Mouse (Mus musculus): ENCODE results near the gene Ccdc70. TPM values are rescaled to one million over a fixed set of nuclear protein-coding genes. Genes with fewer than 3 reads are reported as not detected.
"Not testable (repeated sequence)": the region's sequence is repeated elsewhere in the genome, so short reads cannot be mapped to it uniquely, and the experiment has no call there.

The Ccdc70 gene
- polyA plus RNA-seq (2015; fragmentation: Nextera tagmentation; extraction: Ambion mirVana), result not detected in 2 replicates

GRCm38 (mm10) chr8:21969475-21969874 lies at the start of gene Ccdc70:
TSS of gene Ccdc70 (plus strand) at chr8:21969775.
- WGBS, result 96% methylated on average over 3 of the region's 3 CpGs

GRCm38 (mm10) chr8:21930754-21931153 lies 38.8 kb upstream of the Ccdc70 start:
- H3K27me3 ChIP-seq; H3K9me3 ChIP-seq; H3K36me3 ChIP-seq; H3K9ac ChIP-seq; H3K4me1 ChIP-seq (replicated peaks); H3K4me3 ChIP-seq; H3K27ac ChIP-seq (replicated peaks); H3K4me2 ChIP-seq; ATAC-seq (ENCODE audit: low read depth): not testable (repeated sequence)
- WGBS, result 77% methylated on average over 3 of the region's 3 CpGs

More at GRCm38 (mm10) chr8:21969475-21969874, at the start of gene Ccdc70:
- Histone ChIP-seq H3K27me3 (no peaks in the 10 kb centered on the region), H3K4me1 (replicated peaks) (no peaks in the 10 kb centered on the region), H3K36me3 (no peaks in the 10 kb centered on the region), H3K4me3 (no peak within 1 kb of the TSS), H3K27ac (replicated peaks) (no peak within 1 kb of the TSS), H3K9ac (no peak within 1 kb of the TSS), H3K4me2 (no peak within 1 kb of the TSS), H3K9me3 (no peaks in the 10 kb centered on the region)
- ATAC-seq (ENCODE audit: low read depth), result no peak

DNA sequence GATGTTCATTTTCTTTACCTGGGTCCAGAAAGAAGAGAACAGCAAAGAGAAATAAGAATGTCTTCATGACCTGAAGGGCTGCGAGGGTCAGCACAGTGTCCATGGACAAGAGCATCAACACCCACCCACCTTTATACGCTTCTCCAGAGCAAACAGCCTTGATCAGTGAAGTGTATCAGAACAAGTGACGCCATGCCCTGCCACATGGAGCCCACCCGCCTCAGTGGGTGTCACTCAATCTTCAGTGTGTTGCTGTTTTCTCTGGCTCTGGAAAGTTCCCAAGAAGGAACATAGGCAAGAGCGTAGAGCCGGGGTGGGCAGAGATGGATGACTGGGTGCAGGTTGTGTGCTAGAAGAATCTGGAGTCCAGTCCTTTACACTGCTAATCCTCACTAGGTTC lies 37.0 kb upstream of the Ccdc70 start, which contains the start of gene Defb15:
Gene Defb15, minus strand, starts transcription at position 101 of the 400 bp plus-strand sequence.
- Histone ChIP-seq H3K27ac (replicated peaks) (no peak within 1 kb of the TSS), H3K36me3 (no peaks in the 10 kb centered on the region), H3K4me3 (no peak within 1 kb of the TSS), H3K9me3 (no peaks in the 10 kb centered on the region), H3K4me1 (replicated peaks) (no peaks in the 10 kb centered on the region), H3K4me2 (no peak within 1 kb of the TSS), H3K27me3 (no peaks in the 10 kb centered on the region), H3K9ac (no peak within 1 kb of the TSS)
- WGBS, result 96% methylated on average over 6 of the region's 6 CpGs
- no peak for ATAC-seq (ENCODE audit: low read depth)

GRCm38 (mm10) chr8:21938052-21938451 lies 31.5 kb upstream of the Ccdc70 start, which contains the start of gene Defb35:
TSS of gene Defb35 (plus strand) at chr8:21938352.
- H3K27me3 ChIP-seq, result not testable (repeated sequence)

GRCm38 (mm10) chr8:21946462-21946861 lies 23.1 kb upstream of the Ccdc70 start, which contains the start of gene Defb13:
TSS of gene Defb13 (plus strand) at chr8:21946762.
- no peak within 1 kb of the TSS for H3K9ac ChIP-seq
- no peaks in the 10 kb centered on the region for H3K9me3 ChIP-seq
- H3K27me3 ChIP-seq, result no peaks in the 10 kb centered on the region
- no peak within 1 kb of the TSS for H3K27ac ChIP-seq (replicated peaks)
- H3K36me3 ChIP-seq, result no peaks in the 10 kb centered on the region
- WGBS, result 75% methylated on average over 6 of the region's 6 CpGs
- H3K4me1 ChIP-seq (replicated peaks), result no peaks in the 10 kb centered on the region
- no peak within 1 kb of the TSS for H3K4me3 ChIP-seq
- ATAC-seq (ENCODE audit: low read depth), result no peak
- no peak within 1 kb of the TSS for H3K4me2 ChIP-seq

More at GRCm38 (mm10) chr8:21938052-21938451, 31.5 kb upstream of the Ccdc70 start, which contains the start of gene Defb35:
- not testable (repeated sequence) for H3K4me3 ChIP-seq; H3K4me1 ChIP-seq (replicated peaks); H3K27ac ChIP-seq (replicated peaks); H3K9ac ChIP-seq; H3K4me2 ChIP-seq; ATAC-seq (ENCODE audit: low read depth); H3K36me3 ChIP-seq; H3K9me3 ChIP-seq
- WGBS, result 88% methylated on average over 4 of the region's 4 CpGs

DNA sequence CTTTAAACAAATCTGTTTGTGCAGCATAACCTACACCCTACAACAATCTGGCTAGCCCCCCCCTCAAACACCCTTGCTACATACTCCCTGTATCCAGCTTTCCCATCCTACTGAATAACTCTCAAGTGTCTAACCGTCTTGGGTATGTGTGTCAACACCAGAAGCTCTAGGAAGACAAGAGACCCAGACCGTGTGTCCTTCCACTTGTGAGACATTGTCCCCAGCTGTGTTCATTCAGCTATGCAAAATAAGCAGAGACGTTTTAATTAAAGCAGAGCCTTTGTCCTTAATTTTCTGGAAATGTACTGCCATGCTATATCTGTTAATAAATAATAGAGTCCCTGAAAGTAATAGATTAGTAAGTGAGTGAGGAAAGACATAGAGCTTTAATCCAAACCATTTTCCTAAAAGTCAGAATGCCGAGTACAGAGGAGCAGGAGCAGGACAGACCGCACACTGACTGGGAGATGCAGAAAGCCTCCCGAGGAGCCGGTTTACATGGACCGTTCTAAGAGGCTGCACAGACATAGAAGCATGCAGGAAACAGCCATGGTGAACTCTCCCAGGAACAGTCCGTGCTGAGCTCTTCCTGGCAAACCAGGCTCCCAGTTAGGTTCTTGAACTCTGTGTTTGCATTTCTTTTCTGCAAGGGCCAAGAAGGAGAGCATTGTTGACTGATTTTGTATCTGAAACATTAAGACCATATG lies 22.1 kb upstream of the Ccdc70 start:
- Histone ChIP-seq H3K9ac (no peak overlapping the region), H3K9me3 (no peaks in the 10 kb centered on the region), H3K4me3 (no peak overlapping the region), H3K4me1 (replicated peaks) (no peaks in the 10 kb centered on the region), H3K4me2 (no peak overlapping the region), H3K27me3 (no peaks in the 10 kb centered on the region), H3K36me3 (no peaks in the 10 kb centered on the region), H3K27ac (replicated peaks) (no peak overlapping the region)
- no peak for ATAC-seq (ENCODE audit: low read depth)
- 62% methylated on average over 9 of the region's 9 CpGs for WGBS

DNA sequence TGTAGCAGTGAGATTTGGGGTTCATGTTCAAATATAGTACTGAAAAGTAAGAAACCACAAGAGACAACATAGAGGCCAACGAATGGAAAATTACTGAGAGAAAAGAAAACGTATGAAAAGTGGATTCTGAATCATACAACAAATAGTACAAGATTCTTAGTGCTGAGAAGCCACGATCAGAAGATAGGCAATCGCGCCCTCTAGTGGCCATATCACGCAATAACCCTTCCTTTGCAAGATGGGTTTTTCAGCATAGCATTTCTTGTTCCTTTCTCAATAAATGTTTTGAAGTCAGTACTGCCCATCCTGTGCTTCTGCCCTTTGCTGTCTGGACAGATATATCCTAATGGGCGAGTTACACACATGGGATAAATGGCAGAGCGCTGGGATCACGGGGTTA lies 14.3 kb upstream of the Ccdc70 start:
- H3K9ac ChIP-seq, result no peak overlapping the region
- no peak overlapping the region for H3K4me3 ChIP-seq
- no peaks in the 10 kb centered on the region for H3K4me1 ChIP-seq (replicated peaks)
- no peak overlapping the region for H3K4me2 ChIP-seq
- ATAC-seq (ENCODE audit: low read depth), result no peak
- H3K27ac ChIP-seq (replicated peaks), result no peak overlapping the region
- H3K27me3 ChIP-seq, result no peaks in the 10 kb centered on the region
- WGBS, result 8% methylated on average over 9 of the region's 9 CpGs
- no peaks in the 10 kb centered on the region for H3K36me3 ChIP-seq
- H3K9me3 ChIP-seq, result no peaks in the 10 kb centered on the region

DNA sequence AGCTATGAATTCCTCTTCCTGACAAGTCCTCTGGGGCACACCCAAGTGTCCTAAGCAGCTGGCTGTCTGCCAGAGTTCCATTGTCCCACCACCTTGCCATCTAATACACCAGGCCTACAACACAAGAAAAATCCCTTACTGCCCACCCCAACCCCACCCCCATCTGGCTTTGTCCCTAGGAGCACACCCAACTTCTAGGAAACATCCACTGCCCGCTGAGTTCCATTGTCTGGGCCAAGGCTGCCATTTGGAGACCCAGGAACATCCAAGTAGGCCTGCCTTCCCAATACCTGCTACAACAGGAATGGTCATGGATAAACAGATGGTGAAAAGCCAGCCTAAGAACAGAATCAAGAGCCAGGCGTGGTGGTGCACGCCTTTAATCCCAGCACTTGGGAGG lies 13.2 kb upstream of the Ccdc70 start:
- no peak for ATAC-seq (ENCODE audit: low read depth)
- Histone ChIP-seq H3K4me3 (no peak overlapping the region), H3K27me3 (no peaks in the 10 kb centered on the region), H3K4me2 (no peak overlapping the region), H3K4me1 (replicated peaks) (no peaks in the 10 kb centered on the region), H3K27ac (replicated peaks) (no peak overlapping the region), H3K9me3 (no peaks in the 10 kb centered on the region), H3K9ac (no peak overlapping the region), H3K36me3 (no peaks in the 10 kb centered on the region)
- WGBS, result 84% methylated on average over 3 of the region's 3 CpGs

- Histone ChIP-seq H3K9me3 (no peaks in the 10 kb centered on the region), H3K4me2 (no peak within 1 kb of the TSS), H3K27ac (replicated peaks) (no peak within 1 kb of the TSS), H3K36me3 (no peaks in the 10 kb centered on the region), H3K9ac (no peak within 1 kb of the TSS), H3K27me3 (no peaks in the 10 kb centered on the region), H3K4me1 (replicated peaks) (no peaks in the 10 kb centered on the region), H3K4me3 (no peak within 1 kb of the TSS)
- no peak for ATAC-seq (ENCODE audit: low read depth)
- WGBS, result 89% methylated on average over 2 of the region's 2 CpGs
Observed at GRCm38 (mm10) chr8:21958414-21958813, 11.2 kb upstream of the Ccdc70 start, which contains the start of gene Fam90a1a. TSS of gene Fam90a1a (plus strand) at chr8:21958714.

GRCm38 (mm10) chr8:21966646-21967045 lies 2.9 kb upstream of the Ccdc70 start:
- H3K9me3 ChIP-seq, result no peaks in the 10 kb centered on the region
- no peaks in the 10 kb centered on the region for H3K4me1 ChIP-seq (replicated peaks)
- 78% methylated on average over 1 of the region's 1 CpGs for WGBS
- H3K27me3 ChIP-seq, result no peaks in the 10 kb centered on the region
- H3K27ac ChIP-seq (replicated peaks), result no peak overlapping the region
- H3K9ac ChIP-seq, result no peak overlapping the region
- H3K36me3 ChIP-seq, result no peaks in the 10 kb centered on the region
- H3K4me3 ChIP-seq, result no peak overlapping the region
- H3K4me2 ChIP-seq, result no peak overlapping the region
- ATAC-seq (ENCODE audit: low read depth), result no peak

DNA sequence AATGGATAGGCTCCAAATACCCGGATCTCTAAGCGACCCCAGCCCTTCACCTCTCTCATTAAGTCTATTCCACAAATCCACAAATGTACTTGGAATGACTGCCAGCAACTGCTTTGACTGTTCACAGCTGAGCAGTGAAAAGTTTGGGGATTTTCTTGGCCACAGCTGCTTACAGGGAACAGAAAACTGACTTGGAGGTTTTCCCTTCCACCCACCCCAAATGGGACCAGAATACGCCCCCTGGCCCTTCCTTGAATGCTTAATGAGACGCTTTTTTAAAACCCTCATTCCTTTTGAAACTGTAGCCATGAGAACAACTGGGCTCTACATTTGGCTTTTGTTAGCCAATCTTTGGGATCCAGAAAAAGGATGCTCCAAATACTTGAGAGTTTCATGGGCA lies 8.6 kb downstream of the Ccdc70 start:
- H3K4me2 ChIP-seq, result no peak overlapping the region
- H3K4me3 ChIP-seq, result no peak overlapping the region
- H3K27ac ChIP-seq (replicated peaks), result no peak overlapping the region
- H3K9me3 ChIP-seq, result no peaks in the 10 kb centered on the region
- no peak for ATAC-seq (ENCODE audit: low read depth)
- H3K27me3 ChIP-seq, result no peaks in the 10 kb centered on the region
- WGBS, result 63% methylated on average over 4 of the region's 4 CpGs
- no peaks in the 10 kb centered on the region for H3K4me1 ChIP-seq (replicated peaks)
- H3K36me3 ChIP-seq, result no peaks in the 10 kb centered on the region
- no peak overlapping the region for H3K9ac ChIP-seq

- H3K4me1 ChIP-seq (replicated peaks), result no peaks in the 10 kb centered on the region
- H3K36me3 ChIP-seq, result no peaks in the 10 kb centered on the region
- no peak overlapping the region for H3K9ac ChIP-seq
- WGBS, result 53% methylated on average over 8 of the region's 8 CpGs
- H3K27ac ChIP-seq (replicated peaks), result no peak overlapping the region
- H3K9me3 ChIP-seq, result no peaks in the 10 kb centered on the region
- H3K4me3 ChIP-seq, result no peak overlapping the region
- no peaks in the 10 kb centered on the region for H3K27me3 ChIP-seq
- ATAC-seq (ENCODE audit: low read depth), result peak; percentile 63
- H3K4me2 ChIP-seq, result no peak overlapping the region
Observed at GRCm38 (mm10) chr8:21981664-21982337, 12.2 kb downstream of the Ccdc70 start.

Data from neural tube, embryonic 13.5 days (tissue).